Mouse (Mus musculus) intestine, embryonic 14.5 days (tissue): ENCODE results near the gene Gdi1. TPM values are rescaled to one million over a fixed set of nuclear protein-coding genes. Genes with fewer than 3 reads are reported as not detected.

Source experiments
- ATAC-seq: fragments of 200-750 bp; cut with Nextera tagmentation; replicated peaks from 2 replicates; pipeline ENCODE4 v1.8.0; 2017; ENCODE audit warnings: low read depth, moderate number of reproducible peaks, moderate TSS enrichment, moderate library complexity; ENCODE audit not compliant: low FRiP score, low TSS enrichment
- DNase-seq: peaks from one replicate; pipeline ENCODE4 v3.0.0-alpha.2; 2018; ENCODE audit warnings: low spot score
- H3K27ac ChIP-seq: fragments of 300-500 bp; sonication (generic); 2 replicates; pipeline ENCODE4 v1.5.1; 2014; ENCODE audit warnings: low read depth, mild to moderate bottlenecking, control low read depth
- H3K27me3 ChIP-seq: fragments of 300-500 bp; sonication (generic); replicated peaks from 2 replicates; pipeline ENCODE4 v1.6.1; 2014; ENCODE audit warnings: low read length, control low read depth; ENCODE audit not compliant: control insufficient read depth, insufficient read depth
- H3K36me3 ChIP-seq: fragments of 300-500 bp; sonication (generic); 2 replicates; pipeline ENCODE4 v1.6.1; 2014; ENCODE audit warnings: low read length, control low read depth; ENCODE audit not compliant: control insufficient read depth, insufficient read depth
- H3K4me1 ChIP-seq: fragments of 300-500 bp; sonication (generic); replicated peaks from 2 replicates; pipeline ENCODE4 v1.6.1; 2014; ENCODE audit warnings: low read length, control low read depth, mixed read lengths; ENCODE audit not compliant: control insufficient read depth, insufficient read depth
- H3K4me2 ChIP-seq: fragments of 300-500 bp; sonication (generic); 2 replicates; pipeline ENCODE4 v1.6.1; 2014; ENCODE audit warnings: low read length
- H3K4me3 ChIP-seq: fragments of 300-500 bp; sonication (generic); 2 replicates; pipeline ENCODE4 v1.5.1; 2014; ENCODE audit warnings: low read depth, low read length, control low read depth, mixed read lengths
- H3K9ac ChIP-seq: fragments of 300-500 bp; sonication (generic); 2 replicates; pipeline ENCODE4 v1.6.1; 2014; ENCODE audit warnings: mild to moderate bottlenecking, low read length
- H3K9me3 ChIP-seq: fragments of 300-500 bp; sonication (generic); 2 replicates; pipeline ENCODE4 v1.6.1; 2016; ENCODE audit warnings: low read length, control low read depth; ENCODE audit not compliant: control insufficient read depth
- WGBS: fragments of 180-500 bp; shearing (Covaris S2); extraction: QIAGEN DNeasy Blood & Tissue Kit; methylation state at CpG from one replicate; pipeline ENCODE4 v1.1.7; 2014; 5-methylcytosine and 5-hydroxymethylcytosine counted together
- polyA plus RNA-seq: library from polyadenylated mRNA; unstranded; fragments of >200 nt; fragmentation: Nextera tagmentation; extraction: Ambion mirVana; gene quantifications from 2 replicates; pipeline ENCODE4 v1.2.1, GENCODE M21; 2014

Gdi1 gene
- polyA plus RNA-seq, 1 experiment from 2014 or later, result 165 TPM

DNA sequence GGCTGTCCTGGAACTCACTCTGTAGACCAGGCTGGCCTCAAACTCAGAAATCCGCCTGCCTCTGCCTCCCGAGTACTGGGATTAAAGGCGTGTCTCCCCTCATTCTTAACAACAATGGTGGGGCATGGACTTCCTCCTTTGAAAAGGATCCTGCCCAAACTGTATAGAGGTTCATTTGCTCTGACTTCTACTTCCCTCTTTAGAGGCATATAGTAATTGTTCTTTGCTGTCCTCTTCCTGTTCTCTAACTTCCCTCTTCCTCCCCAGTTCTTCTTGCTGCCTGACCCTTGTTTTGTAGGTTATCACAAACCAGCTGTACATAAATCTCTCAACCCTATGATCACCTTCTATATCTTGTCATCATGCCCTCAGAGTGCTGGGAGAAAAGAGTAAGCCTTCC lies 5.1 kb upstream of the Gdi1 start:
- WGBS, result 87% methylated on average over 3 of the region's 3 CpGs
- ATAC-seq, result no peak

GRCm38 (mm10) chrX:74312540-74313464 lies 8.0 kb downstream of the Gdi1 start, which contains the start of gene Fam50a:
TSS of gene Fam50a (plus strand) at chrX:74313033.
- H3K4me3 ChIP-seq, result peak within 1 kb of the TSS; percentile 55
- H3K9ac ChIP-seq, result peak within 1 kb of the TSS; percentile 53
- peak; percentile 83 for DNase-seq
- WGBS, result 11% methylated on average over 57 of the region's 59 CpGs
- peaks cover 39% of the 10 kb centered on the region for H3K36me3 ChIP-seq
- peak within 1 kb of the TSS; percentile 57 for H3K4me2 ChIP-seq
- no peaks in the 10 kb centered on the region for H3K9me3 ChIP-seq
- H3K4me1 ChIP-seq, result no peaks in the 10 kb centered on the region; the same call in 1 of the 2 replicates
- peak; percentile 95 for ATAC-seq
- H3K27ac ChIP-seq, result peak within 1 kb of the TSS; percentile 51; the same call in 1 of the 2 replicates
- no peaks in the 10 kb centered on the region for H3K27me3 ChIP-seq

More for the DNA sequence above, 5.1 kb upstream of the Gdi1 start:
- H3K4me1 ChIP-seq, result no peaks in the 10 kb centered on the region
- H3K27me3 ChIP-seq, result no peaks in the 10 kb centered on the region
- peaks cover 24% of the 10 kb centered on the region; the same call in 1 of the 2 replicates for H3K36me3 ChIP-seq
- no peaks in the 10 kb centered on the region for H3K9me3 ChIP-seq
- H3K4me2 ChIP-seq, result no peak overlapping the region
- H3K27ac ChIP-seq, result no peak overlapping the region
- no peak for DNase-seq
- no peak overlapping the region for H3K9ac ChIP-seq
- H3K4me3 ChIP-seq, result no peak overlapping the region

- Histone ChIP-seq H3K4me3 (peak within 1 kb of the TSS; percentile 49), H3K36me3 (no peaks in the 10 kb centered on the region), H3K4me1 (peaks cover 10% of the 10 kb centered on the region; the same call in 1 of the 2 replicates), H3K4me2 (peak within 1 kb of the TSS; percentile 62), H3K9ac (peak within 1 kb of the TSS; percentile 61), H3K27me3 (no peaks in the 10 kb centered on the region), H3K9me3 (no peaks in the 10 kb centered on the region), H3K27ac (peak within 1 kb of the TSS; percentile 71; the same call in 1 of the 2 replicates)
- ATAC-seq, result peak; percentile 95
- peak; percentile 86 for DNase-seq
- 11% methylated on average over 28 of the region's 30 CpGs for WGBS
Measured at GRCm38 (mm10) chrX:74328725-74329161, 23.9 kb downstream of the Gdi1 start, which contains the start of gene Plxna3. TSS of gene Plxna3 (plus strand) at chrX:74329066.

DNA sequence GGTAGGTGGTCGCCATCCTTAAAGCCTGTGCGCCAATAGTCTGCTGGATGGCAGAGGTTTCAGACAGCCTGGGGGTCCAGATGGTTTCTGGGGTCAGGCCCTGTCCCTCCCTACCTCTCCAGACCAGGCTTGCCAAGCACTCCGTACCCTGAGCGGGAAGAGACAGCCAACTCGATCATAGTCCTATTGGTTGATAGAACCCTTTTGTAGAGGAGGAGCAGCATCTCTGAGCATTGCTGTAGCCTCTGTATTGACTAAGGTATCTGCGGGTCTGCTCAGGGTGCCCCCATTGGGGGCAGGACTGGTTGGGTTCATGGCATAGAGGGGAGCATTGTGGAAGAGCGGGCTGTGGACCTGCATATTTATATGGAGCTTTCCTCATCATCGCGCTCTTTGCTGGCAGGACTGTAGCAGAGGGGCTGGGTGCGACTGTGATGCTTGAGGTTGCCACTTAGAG lies 24.4 kb downstream of the Gdi1 start:
- Histone ChIP-seq H3K9me3 (no peaks in the 10 kb centered on the region), H3K27me3 (no peaks in the 10 kb centered on the region), H3K4me1 (peaks cover 10% of the 10 kb centered on the region; the same call in 1 of the 2 replicates), H3K4me3 (peak overlapping the region; percentile 49), H3K4me2 (peak overlapping the region; percentile 62), H3K36me3 (no peaks in the 10 kb centered on the region), H3K9ac (peak overlapping the region; percentile 61), H3K27ac (no peak overlapping the region)
- DNase-seq, result no peak
- peak; percentile 4; the same call in 1 of the 2 replicates for ATAC-seq
- 23% methylated on average over 9 of the region's 10 CpGs for WGBS

DNA sequence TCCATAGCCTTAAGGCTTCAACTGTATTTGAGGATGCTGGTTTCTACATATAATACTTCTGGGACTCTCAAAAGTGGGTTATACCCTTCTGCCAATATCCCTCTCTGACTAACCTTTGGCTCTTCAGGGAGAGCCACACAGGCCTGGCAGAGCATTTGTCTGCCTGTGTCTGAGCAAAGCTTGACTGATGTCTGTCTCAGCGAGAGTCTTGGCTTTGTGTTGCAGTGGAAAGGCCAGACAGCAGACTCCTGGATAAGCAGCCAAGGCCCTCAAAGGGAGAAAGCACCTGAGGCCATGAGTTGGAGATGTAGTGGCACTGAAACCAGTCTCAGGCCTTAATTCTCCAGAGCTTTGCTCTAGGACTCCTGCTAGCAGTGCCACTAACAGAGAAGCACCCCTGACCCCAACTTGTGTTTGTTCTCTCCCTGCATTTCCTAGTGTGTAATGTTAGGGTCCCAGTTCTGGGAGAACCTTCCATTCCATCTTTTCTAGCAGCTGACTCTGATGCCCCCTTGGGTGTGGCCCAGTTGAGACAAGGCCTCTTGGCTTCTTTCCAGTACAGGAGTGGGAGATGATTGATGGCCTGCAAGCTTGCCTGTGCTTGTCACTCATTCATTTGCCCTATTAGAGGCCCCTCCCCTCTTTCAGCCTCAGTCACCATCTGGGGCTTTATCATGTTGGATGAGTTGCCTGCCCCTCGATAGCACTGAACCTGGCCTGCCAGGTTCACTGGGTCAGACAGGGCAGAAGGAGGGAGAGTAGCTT lies 25.6 kb downstream of the Gdi1 start:
- Histone ChIP-seq H3K27ac (no peak overlapping the region), H3K4me3 (0 out of 2 replicates have a peak overlapping the region, but pooled peaks have one; percentile 49), H3K27me3 (no peaks in the 10 kb centered on the region), H3K36me3 (no peaks in the 10 kb centered on the region), H3K9me3 (no peaks in the 10 kb centered on the region), H3K9ac (no peak overlapping the region), H3K4me2 (peak overlapping the region; percentile 62), H3K4me1 (peaks cover 10% of the 10 kb centered on the region; the same call in 1 of the 2 replicates)
- ATAC-seq (no peak), DNase-seq (peak; percentile 54)
- 42% methylated on average over 2 of the region's 2 CpGs for whole genome bisulfite sequencing

DNA sequence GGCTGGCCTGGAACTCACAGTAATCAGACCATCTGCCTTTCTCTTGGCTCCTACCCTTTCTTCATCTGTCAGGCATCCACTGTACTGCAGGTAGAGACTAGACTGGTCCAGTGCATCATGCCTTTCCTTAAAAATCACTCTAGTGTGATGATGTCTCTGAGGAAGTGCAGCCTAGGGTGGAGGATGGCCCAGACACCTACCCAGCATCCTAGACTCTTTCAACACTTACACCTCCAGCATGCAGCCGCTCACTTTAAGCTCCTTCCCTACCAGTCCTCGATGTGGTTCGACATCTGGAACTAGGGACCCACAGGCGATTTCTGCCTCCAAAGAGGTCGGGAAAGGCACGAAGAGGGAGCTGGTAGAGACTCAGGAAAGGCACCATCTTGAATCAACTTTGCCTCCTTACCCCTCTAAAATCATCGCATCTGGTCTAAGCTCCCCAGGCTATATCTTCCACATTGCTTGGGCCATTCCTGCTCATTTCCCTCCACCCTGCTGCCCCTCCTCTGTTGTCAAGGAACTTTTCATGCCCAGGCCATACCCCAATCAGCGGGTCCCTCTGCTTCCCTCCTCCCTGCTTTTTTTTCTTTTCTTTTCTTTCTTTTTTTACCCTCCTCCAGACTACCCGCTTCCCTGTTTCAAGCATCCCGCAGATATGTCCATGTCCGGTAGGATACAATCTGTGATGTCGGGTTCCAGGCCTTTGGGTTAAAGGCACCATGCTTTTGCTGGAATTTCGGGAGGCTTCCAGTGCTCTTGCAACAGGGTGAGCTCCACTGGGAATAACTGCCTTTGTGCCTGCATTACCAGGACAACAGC lies 48.1 kb downstream of the Gdi1 start:
- DNase-seq, result no peak
- ATAC-seq, result peak; percentile 62
- no peaks in the 10 kb centered on the region for H3K4me1 ChIP-seq
- no peaks in the 10 kb centered on the region for H3K36me3 ChIP-seq
- 22% methylated on average over 13 of the region's 13 CpGs for WGBS
- H3K27ac ChIP-seq, result peak overlapping the region; percentile 9; the same call in 1 of the 2 replicates
- no peaks in the 10 kb centered on the region for H3K27me3 ChIP-seq
- H3K4me2 ChIP-seq, result peak overlapping the region; percentile 59
- peak overlapping the region; percentile 43 for H3K9ac ChIP-seq
- H3K9me3 ChIP-seq, result no peaks in the 10 kb centered on the region
- peak overlapping the region; percentile 47 for H3K4me3 ChIP-seq

DNA sequence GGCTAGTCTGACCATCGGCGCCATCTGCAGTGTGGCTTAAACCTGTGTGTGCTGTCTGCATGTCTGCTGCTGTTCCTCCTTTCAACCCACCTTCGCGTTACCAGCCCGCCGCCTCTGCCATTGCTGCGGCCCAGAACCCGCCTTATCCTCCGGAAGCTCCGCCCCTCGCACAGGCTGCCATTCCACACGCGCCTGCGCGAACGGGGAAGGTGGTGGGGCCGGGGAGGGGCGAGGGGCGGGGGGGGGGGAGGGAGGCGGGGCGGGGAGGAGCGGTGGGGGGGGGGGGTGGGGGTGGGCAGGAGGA lies 48.6 kb downstream of the Gdi1 start, which contains the start of gene Lage3:
Lage3 (minus strand) TSS at position 152 of the 304 bp plus-strand sequence.
- DNase-seq, result peak; percentile 73
- Histone ChIP-seq H3K9me3 (no peaks in the 10 kb centered on the region), H3K4me3 (peak within 1 kb of the TSS; percentile 47), H3K27me3 (no peaks in the 10 kb centered on the region), H3K4me1 (no peaks in the 10 kb centered on the region), H3K9ac (peak within 1 kb of the TSS; percentile 43), H3K36me3 (no peaks in the 10 kb centered on the region), H3K4me2 (peak within 1 kb of the TSS; percentile 59), H3K27ac (peak within 1 kb of the TSS; percentile 9; the same call in 1 of the 2 replicates)
- ATAC-seq, result peak; percentile 80
- 12% methylated on average over 14 of the region's 22 CpGs for WGBS
